Mouse (Mus musculus) brain, embryonic 14.5 days (tissue): Measurements from ENCODE around the gene Art4. TPM values are rescaled to one million over a fixed set of nuclear protein-coding genes. Genes with fewer than 3 reads are reported as not detected.

Experiments used
- DNase-seq: peaks from one replicate; pipeline ENCODE4 v3.0.0-alpha.2; 2011; ENCODE audit warnings: low read depth
- CTCF ChIP-seq: fragments of 200-500 bp; IDR thresholded peaks from 2 replicates; pipeline ENCODE4 v1.5.1; 2012; ENCODE audit warnings: inconsistent platforms, mild to moderate bottlenecking, moderate library complexity, borderline replicate concordance; ENCODE audit not compliant: insufficient read depth, insufficient read length; ENCODE audit errors: extremely low read depth
- POLR2A ChIP-seq: fragments of 200-500 bp; IDR thresholded peaks from 2 replicates; pipeline ENCODE4 v1.6.1; 2012; ENCODE audit warnings: mild to moderate bottlenecking, inconsistent platforms, borderline replicate concordance; ENCODE audit not compliant: poor library complexity, insufficient read depth, insufficient read length, severe bottlenecking; ENCODE audit errors: extremely low read depth
- polyA plus RNA-seq: library from polyadenylated mRNA; depleted of rRNA; stranded (reverse); fragments of >200 nt; gene quantifications from 2 replicates; pipeline ENCODE4 v1.2.3, GENCODE M21; 2012

Gene Art4
- polyA plus RNA-seq, 1 experiment: 0.41 TPM

- no peak for TF ChIP-seq POLR2A
- no peak for TF ChIP-seq CTCF
- DNase-seq: no peak
These were observed 887 bp upstream of the Art4 start for GRCm38 (mm10) chr6:136858420-136858819.

- no peak for DNase-seq
- TF ChIP-seq POLR2A (no peak), CTCF (no peak)
These were observed 334 bp upstream of the Art4 start for GRCm38 (mm10) chr6:136857873-136858260.

- TF ChIP-seq POLR2A (no peak), CTCF (no peak)
- DNase-seq: no peak
These were observed 1.4 kb downstream of the Art4 start for GRCm38 (mm10) chr6:136856071-136856636.

GRCm38 (mm10) chr6:136855183-136855582, 2.4 kb downstream of the Art4 start:
- no peak for TF ChIP-seq POLR2A
- TF ChIP-seq CTCF: no peak
- no peak for DNase-seq

GRCm38 (mm10) chr6:136854361-136854781, 3.2 kb downstream of the Art4 start:
- TF ChIP-seq POLR2A (no peak), CTCF (no peak)
- DNase-seq: no peak

GRCm38 (mm10) chr6:136852762-136853161, 4.8 kb downstream of the Art4 start:
- DNase-seq: no peak
- TF ChIP-seq CTCF (no peak), POLR2A (no peak)

GRCm38 (mm10) chr6:136852348-136852747, 5.2 kb downstream of the Art4 start:
- TF ChIP-seq POLR2A: no peak
- TF ChIP-seq CTCF: no peak
- no peak for DNase-seq

GRCm38 (mm10) chr6:136850267-136850666, 7.3 kb downstream of the Art4 start:
- TF ChIP-seq POLR2A: no peak
- TF ChIP-seq CTCF: no peak
- DNase-seq: no peak

GRCm38 (mm10) chr6:136848971-136849370, 8.6 kb downstream of the Art4 start:
- DNase-seq: no peak
- no peak for TF ChIP-seq POLR2A
- no peak for TF ChIP-seq CTCF

GRCm38 (mm10) chr6:136848399-136848798, 9.1 kb downstream of the Art4 start:
- TF ChIP-seq POLR2A (no peak), CTCF (no peak)
- DNase-seq: no peak

- no peak for DNase-seq
- TF ChIP-seq CTCF (peak; percentile 55), POLR2A (no peak)
These were observed 9.7 kb downstream of the Art4 start for GRCm38 (mm10) chr6:136847790-136848189.

GRCm38 (mm10) chr6:136847267-136847666, 10.3 kb downstream of the Art4 start:
- no peak for TF ChIP-seq CTCF
- TF ChIP-seq POLR2A: no peak
- no peak for DNase-seq
